Mouse (Mus musculus) hindbrain, embryonic 16.5 days (tissue): ENCODE measurements around the gene Gas7. TPM values are rescaled to one million over a fixed set of nuclear protein-coding genes. Genes with fewer than 3 reads are reported as not detected.

ENCODE experiments used
- ATAC-seq: fragments of 200-750 bp; cut with Nextera tagmentation; 2 replicates; pipeline ENCODE4 v1.8.0; 2017; ENCODE audit warnings: moderate TSS enrichment, moderate library complexity
- H3K27ac ChIP-seq: fragments of 300-500 bp; sonication (generic); 2 replicates; pipeline ENCODE4 v1.5.1; 2014; ENCODE audit warnings: low read depth, mild to moderate bottlenecking, control low read depth, low read length, moderate library complexity
- H3K27me3 ChIP-seq: fragments of 300-500 bp; sonication (generic); replicated peaks from 2 replicates; pipeline ENCODE4 v1.6.1; 2014; ENCODE audit warnings: low read length; ENCODE audit not compliant: control insufficient read depth, insufficient read depth
- H3K36me3 ChIP-seq: fragments of 300-500 bp; sonication (generic); 2 replicates; pipeline ENCODE4 v1.6.1; 2014; ENCODE audit warnings: mild to moderate bottlenecking, low read length, moderate library complexity, mixed read lengths; ENCODE audit not compliant: control insufficient read depth, insufficient read depth
- H3K4me1 ChIP-seq: fragments of 300-500 bp; sonication (generic); 2 replicates; pipeline ENCODE4 v1.6.1; 2014; ENCODE audit warnings: low read depth, low read length; ENCODE audit not compliant: control insufficient read depth, insufficient read depth
- H3K4me2 ChIP-seq: fragments of 300-500 bp; sonication (generic); 2 replicates; pipeline ENCODE4 v1.6.1; 2014; ENCODE audit warnings: mild to moderate bottlenecking, low read length, control low read depth, moderate library complexity
- H3K4me3 ChIP-seq: fragments of 300-500 bp; sonication (generic); 2 replicates; pipeline ENCODE4 v1.5.1; 2014; ENCODE audit warnings: mild to moderate bottlenecking, low read length, control low read depth, moderate library complexity
- H3K9ac ChIP-seq: fragments of 300-500 bp; sonication (generic); 2 replicates; pipeline ENCODE4 v1.6.1; 2014; ENCODE audit warnings: low read depth, mild to moderate bottlenecking, control low read depth, low read length, moderate library complexity
- H3K9me3 ChIP-seq: fragments of 300-500 bp; sonication (generic); 2 replicates; pipeline ENCODE4 v1.6.1; 2014; ENCODE audit warnings: mild to moderate bottlenecking, low read length, moderate library complexity; ENCODE audit not compliant: control insufficient read depth
- WGBS: fragments of 180-500 bp; shearing (Covaris S2); extraction: QIAGEN DNeasy Blood & Tissue Kit; methylation state at CpG from one replicate; pipeline ENCODE4 v1.1.7; 2014; 5-methylcytosine and 5-hydroxymethylcytosine counted together
- polyA plus RNA-seq: library from polyadenylated mRNA; unstranded; fragments of >200 nt; fragmentation: Nextera tagmentation; extraction: Ambion mirVana; gene quantifications from 2 replicates; pipeline ENCODE4 v1.2.1, GENCODE M21; 2015

Gas7 gene
- polyA plus RNA-seq, 1 experiment from 2014 or later = 34.8 TPM

- Histone ChIP-seq H3K27me3 (no peaks in the 10 kb centered on the region), H3K36me3 (no peaks in the 10 kb centered on the region), H3K4me2 (no peak overlapping the region; the same call in 1 of the 2 replicates), H3K9ac (peak overlapping the region; percentile 3; the same call in 1 of the 2 replicates), H3K4me1 (peaks cover 20% of the 10 kb centered on the region), H3K9me3 (no peaks in the 10 kb centered on the region), H3K4me3 (no peak overlapping the region), H3K27ac (peak overlapping the region; percentile 52; the same call in 1 of the 2 replicates)
- 25% methylated on average over 12 of the region's 12 CpGs for WGBS
- ATAC-seq = peak; percentile 81
Measured at GRCm38 (mm10) chr11:67602711-67603369, 147.6 kb downstream of the Gas7 start.

- H3K4me3 ChIP-seq = no peak overlapping the region
- H3K9me3 ChIP-seq = no peaks in the 10 kb centered on the region
- no peak for ATAC-seq
Measured at GRCm38 (mm10) chr11:67604481-67604880, 149.2 kb downstream of the Gas7 start.

GRCm38 (mm10) chr11:67608114-67608683, 153.0 kb downstream of the Gas7 start:
- H3K4me1 ChIP-seq = peaks cover 2% of the 10 kb centered on the region
- 75% methylated on average over 10 of the region's 10 CpGs for WGBS
- no peaks in the 10 kb centered on the region for H3K9me3 ChIP-seq
- no peak overlapping the region for H3K4me3 ChIP-seq
- H3K4me2 ChIP-seq = no peak overlapping the region
- H3K27me3 ChIP-seq = no peaks in the 10 kb centered on the region
- H3K9ac ChIP-seq = no peak overlapping the region
- H3K36me3 ChIP-seq = no peaks in the 10 kb centered on the region
- H3K27ac ChIP-seq = no peak overlapping the region
- ATAC-seq = no peak

More at GRCm38 (mm10) chr11:67604481-67604880, 149.2 kb downstream of the Gas7 start:
- Histone ChIP-seq H3K4me2 (no peak overlapping the region), H3K36me3 (no peaks in the 10 kb centered on the region), H3K9ac (no peak overlapping the region), H3K27ac (no peak overlapping the region), H3K4me1 (peaks cover 20% of the 10 kb centered on the region), H3K27me3 (no peaks in the 10 kb centered on the region)
- 69% methylated on average over 2 of the region's 2 CpGs for WGBS

GRCm38 (mm10) chr11:67612158-67612839, 157.1 kb downstream of the Gas7 start:
- Histone ChIP-seq H3K36me3 (no peaks in the 10 kb centered on the region), H3K27ac (peak overlapping the region; percentile 46; the same call in 1 of the 2 replicates), H3K4me2 (no peak overlapping the region), H3K4me1 (no peaks in the 10 kb centered on the region; the same call in 1 of the 2 replicates), H3K9ac (no peak overlapping the region), H3K4me3 (no peak overlapping the region), H3K9me3 (no peaks in the 10 kb centered on the region), H3K27me3 (no peaks in the 10 kb centered on the region)
- ATAC-seq = no peak
- 72% methylated on average over 9 of the region's 9 CpGs for WGBS

GRCm38 (mm10) chr11:67616557-67617239, 161.5 kb downstream of the Gas7 start:
- no peaks in the 10 kb centered on the region for H3K27me3 ChIP-seq
- no peaks in the 10 kb centered on the region for H3K9me3 ChIP-seq
- H3K36me3 ChIP-seq = no peaks in the 10 kb centered on the region
- H3K9ac ChIP-seq = no peak overlapping the region
- H3K4me1 ChIP-seq = no peaks in the 10 kb centered on the region
- H3K4me3 ChIP-seq = no peak overlapping the region
- no peak overlapping the region for H3K4me2 ChIP-seq
- H3K27ac ChIP-seq = no peak overlapping the region
- 78% methylated on average over 13 of the region's 13 CpGs for WGBS
- no peak for ATAC-seq

GRCm38 (mm10) chr11:67622340-67622739, 167.1 kb downstream of the Gas7 start:
- WGBS = 71% methylated on average over 7 of the region's 7 CpGs
- Histone ChIP-seq H3K4me2 (no peak overlapping the region), H3K9ac (no peak overlapping the region), H3K4me1 (no peaks in the 10 kb centered on the region), H3K9me3 (no peaks in the 10 kb centered on the region), H3K27ac (no peak overlapping the region), H3K27me3 (no peaks in the 10 kb centered on the region), H3K4me3 (no peak overlapping the region), H3K36me3 (no peaks in the 10 kb centered on the region)
- no peak for ATAC-seq

GRCm38 (mm10) chr11:67627179-67627578, 171.9 kb downstream of the Gas7 start:
- no peak overlapping the region for H3K4me2 ChIP-seq
- H3K27ac ChIP-seq = no peak overlapping the region
- no peak for ATAC-seq
- no peaks in the 10 kb centered on the region for H3K9me3 ChIP-seq
- no peaks in the 10 kb centered on the region for H3K4me1 ChIP-seq
- H3K4me3 ChIP-seq = no peak overlapping the region
- H3K27me3 ChIP-seq = no peaks in the 10 kb centered on the region
- no peaks in the 10 kb centered on the region for H3K36me3 ChIP-seq
- 83% methylated on average over 7 of the region's 7 CpGs for WGBS
- H3K9ac ChIP-seq = no peak overlapping the region

GRCm38 (mm10) chr11:67628522-67628921, 173.3 kb downstream of the Gas7 start:
- Histone ChIP-seq H3K4me2 (no peak overlapping the region), H3K9ac (no peak overlapping the region), H3K27ac (no peak overlapping the region), H3K36me3 (no peaks in the 10 kb centered on the region), H3K9me3 (no peaks in the 10 kb centered on the region), H3K4me3 (no peak overlapping the region), H3K27me3 (no peaks in the 10 kb centered on the region), H3K4me1 (no peaks in the 10 kb centered on the region)
- 82% methylated on average over 2 of the region's 2 CpGs for WGBS
- no peak for ATAC-seq

GRCm38 (mm10) chr11:67632906-67633305, 177.7 kb downstream of the Gas7 start:
- Histone ChIP-seq H3K4me2 (no peak overlapping the region), H3K27ac (no peak overlapping the region), H3K4me3 (no peak overlapping the region), H3K4me1 (no peaks in the 10 kb centered on the region), H3K9me3 (no peaks in the 10 kb centered on the region), H3K9ac (no peak overlapping the region), H3K36me3 (no peaks in the 10 kb centered on the region), H3K27me3 (no peaks in the 10 kb centered on the region)
- ATAC-seq = no peak
- WGBS = 78% methylated on average over 8 of the region's 8 CpGs
